Mouse (Mus musculus) midbrain, embryonic 10.5 days (tissue): ENCODE measurements around the gene Il33. TPM values are rescaled to one million over a fixed set of nuclear protein-coding genes. Genes with fewer than 3 reads are reported as not detected.

Experiments
- DNase-seq: peaks from one replicate; pipeline ENCODE4 v3.0.0-alpha.2; 2017; ENCODE audit warnings: low spot score
- H3K27ac ChIP-seq: fragments of 300-500 bp; sonication (generic); replicated peaks from 2 replicates; pipeline ENCODE4 v1.5.1; 2016; ENCODE audit warnings: mild to moderate bottlenecking
- H3K27me3 ChIP-seq: fragments of 300-500 bp; sonication (generic); 2 replicates; pipeline ENCODE4 v1.6.1; 2016; ENCODE audit warnings: low read depth, mild to moderate bottlenecking; ENCODE audit not compliant: poor library complexity, severe bottlenecking
- H3K36me3 ChIP-seq: fragments of 300-500 bp; sonication (generic); 2 replicates; pipeline ENCODE4 v1.6.1; 2016; ENCODE audit warnings: mild to moderate bottlenecking, moderate library complexity
- H3K4me1 ChIP-seq: fragments of 300-500 bp; sonication (generic); 2 replicates; pipeline ENCODE4 v1.6.1; 2016
- H3K4me3 ChIP-seq: fragments of 300-500 bp; sonication (generic); 2 replicates; pipeline ENCODE4 v1.5.1; 2016; ENCODE audit warnings: mild to moderate bottlenecking, moderate library complexity
- H3K9me3 ChIP-seq: fragments of 300-500 bp; sonication (generic); replicated peaks from 2 replicates; pipeline ENCODE4 v1.6.1; 2016; ENCODE audit warnings: mild to moderate bottlenecking
- WGBS: fragments of 180-500 bp; shearing (Covaris S2); methylation state at CpG from one replicate; pipeline ENCODE4 v1.1.7; 2016; 5-methylcytosine and 5-hydroxymethylcytosine counted together
- polyA plus RNA-seq: library from polyadenylated mRNA; unstranded; fragments of >200 nt; fragmentation: Nextera tagmentation; extraction: Ambion mirVana; gene quantifications from 2 replicates; pipeline ENCODE4 v1.2.1, GENCODE M21; 2016

Gene Il33
- polyA plus RNA-seq, 1 experiment from 2014 or later = 0.60 TPM

GRCm38 (mm10) chr19:29967960-29968359 lies 43.0 kb downstream of the Il33 start:
- Histone ChIP-seq H3K9me3 (peaks cover 18% of the 10 kb centered on the region; the same call in 1 of the 2 replicates), H3K4me1 (no peaks in the 10 kb centered on the region), H3K27ac (no peak overlapping the region), H3K4me3 (no peak overlapping the region), H3K36me3 (no peaks in the 10 kb centered on the region), H3K27me3 (no peaks in the 10 kb centered on the region)
- 95% methylated on average over 3 of the region's 3 CpGs for whole genome bisulfite sequencing
- DNase-seq = no peak

DNA sequence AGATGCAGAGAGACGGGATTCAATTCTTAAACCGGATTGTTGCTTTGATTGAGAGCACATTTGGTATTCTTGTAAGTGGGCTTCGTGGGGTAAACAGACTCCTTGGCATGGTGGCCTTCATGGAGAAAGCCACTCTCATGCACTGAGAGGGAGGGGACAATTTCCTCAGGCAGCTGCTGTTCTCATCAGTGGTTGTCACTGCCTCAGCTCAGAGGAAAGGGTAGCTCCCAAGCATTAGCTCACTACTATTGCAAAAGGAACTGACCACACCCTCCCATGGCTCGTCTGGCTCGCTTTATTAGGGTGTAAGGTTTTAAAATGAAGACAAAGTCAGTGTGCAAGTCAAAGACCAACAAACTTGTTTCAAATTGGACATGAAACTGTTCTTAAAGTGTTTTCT lies 48.5 kb downstream of the Il33 start:
- Histone ChIP-seq H3K27me3 (no peaks in the 10 kb centered on the region), H3K36me3 (no peaks in the 10 kb centered on the region), H3K4me1 (no peaks in the 10 kb centered on the region), H3K27ac (no peak overlapping the region), H3K4me3 (no peak overlapping the region), H3K9me3 (no peaks in the 10 kb centered on the region; the same call in 1 of the 2 replicates)
- 82% methylated on average over 5 of the region's 5 CpGs for WGBS
- DNase-seq = no peak

GRCm38 (mm10) chr19:29978847-29979246 lies 53.9 kb downstream of the Il33 start:
- Histone ChIP-seq H3K9me3 (no peaks in the 10 kb centered on the region; the same call in 1 of the 2 replicates), H3K4me1 (no peaks in the 10 kb centered on the region), H3K27ac (no peak overlapping the region), H3K27me3 (no peaks in the 10 kb centered on the region), H3K36me3 (no peaks in the 10 kb centered on the region), H3K4me3 (no peak overlapping the region)
- DNase-seq = no peak
- WGBS = 69% methylated on average over 2 of the region's 2 CpGs

DNA sequence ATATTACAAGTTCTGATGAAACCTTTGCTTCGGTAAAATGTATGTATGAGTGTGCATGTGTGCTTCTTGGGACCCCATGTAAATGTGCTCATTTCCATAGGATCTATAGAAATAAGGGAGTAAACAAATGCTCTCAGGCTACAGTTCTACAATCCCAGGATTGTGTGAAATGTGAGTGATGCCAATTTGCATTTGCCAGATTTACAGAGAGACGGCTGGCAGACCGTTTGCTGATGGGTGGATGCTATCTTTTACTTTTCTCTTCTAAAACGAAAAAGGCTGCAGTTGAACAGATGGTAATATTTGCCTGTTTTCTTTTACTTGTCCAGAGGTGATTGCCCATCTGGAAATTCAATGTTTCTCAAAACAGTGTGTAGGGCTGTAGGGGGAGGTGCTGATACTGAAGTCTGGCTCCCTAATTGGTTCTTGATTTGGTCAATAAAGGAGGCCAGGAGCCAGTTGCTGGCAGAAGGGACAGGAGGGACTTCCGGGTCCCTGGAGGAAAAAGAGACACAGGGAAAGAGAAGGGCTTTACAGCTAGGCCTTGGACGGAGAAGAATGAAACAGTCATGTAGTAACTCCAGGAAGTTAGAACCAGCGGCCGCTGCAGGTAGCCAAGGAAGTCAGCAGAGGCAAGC lies 54.7 kb downstream of the Il33 start:
- DNase-seq = no peak
- Histone ChIP-seq H3K36me3 (no peaks in the 10 kb centered on the region), H3K27me3 (no peaks in the 10 kb centered on the region), H3K27ac (no peak overlapping the region), H3K9me3 (no peaks in the 10 kb centered on the region; the same call in 1 of the 2 replicates), H3K4me3 (no peak overlapping the region), H3K4me1 (peaks cover 4% of the 10 kb centered on the region; the same call in 1 of the 2 replicates)
- WGBS = 87% methylated on average over 8 of the region's 8 CpGs

DNA sequence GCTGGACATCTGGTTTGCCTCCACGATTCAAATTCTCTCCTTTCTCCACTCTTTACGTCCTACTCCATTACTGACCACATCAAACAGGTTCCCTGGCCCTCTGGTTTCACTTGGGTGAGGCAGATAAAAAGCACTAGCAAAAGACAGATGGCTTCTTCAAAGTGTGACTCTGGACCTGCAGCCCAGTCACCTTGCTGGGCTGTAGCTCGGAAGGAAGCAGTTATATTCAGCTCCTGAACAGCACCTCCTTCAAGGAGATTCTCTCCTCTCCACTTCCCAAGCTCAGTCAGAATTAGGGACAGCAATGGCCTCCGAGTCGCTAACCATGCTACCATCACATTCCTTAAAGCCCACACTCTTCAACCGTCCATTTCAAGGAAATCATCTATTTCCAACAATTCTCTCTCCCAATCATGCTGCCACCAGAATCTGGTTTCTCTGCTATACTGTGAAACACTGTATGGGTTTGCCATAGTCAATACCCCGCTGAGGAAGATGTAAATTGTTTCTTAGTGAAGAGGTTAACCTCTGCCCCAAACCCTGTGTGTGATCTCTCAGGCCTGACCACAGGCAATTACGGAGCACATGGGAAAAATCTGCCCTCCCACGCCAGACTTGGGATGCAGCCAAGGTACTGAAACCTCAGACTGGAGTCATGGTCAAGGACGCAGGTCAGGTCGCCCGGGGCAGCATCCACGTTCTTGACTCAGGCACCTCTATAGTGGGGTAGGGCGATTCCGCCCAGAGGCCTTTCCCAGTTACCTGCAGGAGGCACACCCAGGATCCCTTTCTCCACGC lies 59.5 kb downstream of the Il33 start:
- H3K27ac ChIP-seq = no peak overlapping the region
- no peaks in the 10 kb centered on the region for H3K36me3 ChIP-seq
- DNase-seq = no peak
- H3K9me3 ChIP-seq = no peaks in the 10 kb centered on the region
- no peaks in the 10 kb centered on the region for H3K27me3 ChIP-seq
- peaks cover 7% of the 10 kb centered on the region; the same call in 1 of the 2 replicates for H3K4me1 ChIP-seq
- WGBS = 76% methylated on average over 16 of the region's 16 CpGs
- H3K4me3 ChIP-seq = no peak overlapping the region

DNA sequence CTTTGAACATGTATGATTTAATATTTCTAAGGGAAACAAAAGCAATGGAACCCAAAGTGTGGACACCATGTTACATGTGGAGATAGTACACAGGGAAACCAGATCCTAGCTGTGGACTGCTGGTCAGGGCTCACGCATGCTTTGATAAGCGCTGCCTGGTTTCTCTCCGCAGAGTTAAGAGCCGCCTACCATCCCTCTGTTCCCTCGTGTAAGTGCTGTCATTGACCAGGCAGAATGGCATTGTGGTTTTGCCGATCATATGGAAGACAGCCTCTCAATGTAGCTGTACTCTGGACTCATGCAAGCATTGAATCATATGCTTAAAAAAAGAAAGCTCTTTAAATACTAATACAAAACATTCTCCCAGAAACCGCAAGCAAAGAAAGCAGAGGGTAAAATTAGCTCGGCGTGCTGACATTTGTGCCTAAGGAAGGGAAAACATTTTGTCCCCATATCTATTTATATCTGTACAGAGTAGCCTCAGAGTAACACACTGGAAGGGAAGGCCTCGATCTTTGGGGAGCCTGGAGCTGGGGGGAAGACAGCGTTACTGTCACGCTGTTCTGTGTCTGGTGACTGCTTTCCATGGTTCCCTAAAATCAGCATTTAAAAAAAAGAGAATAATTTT lies 61.7 kb downstream of the Il33 start:
- Histone ChIP-seq H3K36me3 (no peaks in the 10 kb centered on the region), H3K27ac (no peak overlapping the region), H3K27me3 (no peaks in the 10 kb centered on the region), H3K4me3 (no peak overlapping the region), H3K4me1 (peaks cover 7% of the 10 kb centered on the region; the same call in 1 of the 2 replicates), H3K9me3 (no peaks in the 10 kb centered on the region)
- 92% methylated on average over 12 of the region's 12 CpGs for WGBS
- no peak for DNase-seq

DNA sequence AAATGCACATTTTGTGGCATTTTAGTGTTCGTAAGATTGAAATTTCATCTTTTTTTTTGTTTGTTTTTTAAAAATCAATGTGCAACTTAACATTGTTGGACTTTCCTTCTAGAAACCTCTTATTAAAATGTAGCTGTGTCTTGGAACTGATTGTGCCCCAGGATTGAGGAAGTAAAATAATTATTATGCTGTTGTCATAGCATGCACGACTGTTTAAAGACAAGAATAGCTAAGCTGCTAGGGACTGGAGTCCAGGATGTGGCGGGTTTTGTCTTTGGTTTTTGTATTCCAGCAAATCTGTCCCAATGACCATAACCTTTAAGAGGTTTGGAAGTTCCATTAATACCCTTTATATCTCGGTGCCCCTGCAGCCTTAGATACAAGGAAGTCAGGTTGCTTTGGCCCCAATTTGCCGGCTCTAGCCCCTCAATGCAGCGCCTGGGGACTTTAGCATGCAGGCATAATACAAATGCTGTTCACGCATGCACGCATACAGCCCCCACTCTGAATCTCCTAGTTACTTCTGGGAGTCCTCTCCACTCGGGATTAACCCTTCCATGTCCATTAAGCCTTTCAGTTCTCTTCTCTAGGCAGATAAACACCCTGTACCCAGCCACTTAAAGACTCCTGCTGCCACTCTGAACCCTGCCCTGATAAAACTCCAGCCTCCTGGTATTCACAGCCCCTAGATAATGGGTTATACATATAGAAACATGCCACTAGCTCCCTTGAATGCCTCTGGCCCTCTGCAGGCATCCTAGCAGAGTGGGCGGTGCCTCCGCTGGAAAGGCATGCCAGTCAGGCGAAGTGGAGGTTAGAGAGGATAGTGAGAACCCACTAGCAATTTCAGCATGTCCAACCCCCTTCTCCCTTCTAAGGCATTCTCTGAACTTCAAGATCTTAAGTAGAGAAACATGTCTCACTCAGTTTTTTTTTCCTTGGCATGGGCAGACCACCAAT lies 75.8 kb downstream of the Il33 start:
- no peak overlapping the region for H3K4me3 ChIP-seq
- 51% methylated on average over 12 of the region's 12 CpGs for WGBS
- no peaks in the 10 kb centered on the region for H3K9me3 ChIP-seq
- H3K4me1 ChIP-seq = peaks cover 11% of the 10 kb centered on the region
- H3K27me3 ChIP-seq = no peaks in the 10 kb centered on the region
- peak; percentile 15 for DNase-seq
- H3K36me3 ChIP-seq = no peaks in the 10 kb centered on the region
- 0 out of 2 replicates have a peak overlapping the region, but pooled peaks have one; percentile 14 for H3K27ac ChIP-seq

DNA sequence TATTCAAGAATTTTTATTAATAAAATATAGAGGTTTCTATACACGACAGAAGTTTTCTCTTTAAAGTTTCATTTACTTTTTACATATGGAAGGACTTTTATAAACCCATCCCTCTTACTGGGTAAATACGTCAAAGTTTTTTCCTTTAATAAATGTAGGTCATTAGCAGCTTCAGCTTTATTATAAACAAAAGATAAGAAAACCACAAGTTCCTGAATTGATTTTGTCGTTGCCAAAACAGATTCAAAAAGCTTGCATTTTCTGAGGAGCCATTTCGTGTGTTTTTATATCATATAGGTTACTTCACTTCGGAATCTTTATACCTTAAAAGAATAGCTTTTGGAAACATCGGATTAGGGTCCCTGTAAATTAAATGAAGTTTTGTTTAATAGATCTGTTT lies 76.6 kb downstream of the Il33 start:
- Histone ChIP-seq H3K4me1 (peaks cover 11% of the 10 kb centered on the region), H3K27me3 (no peaks in the 10 kb centered on the region), H3K27ac (no peak overlapping the region), H3K9me3 (no peaks in the 10 kb centered on the region), H3K4me3 (no peak overlapping the region), H3K36me3 (no peaks in the 10 kb centered on the region)
- 87% methylated on average over 6 of the region's 6 CpGs for WGBS
- no peak for DNase-seq

GRCm38 (mm10) chr19:30003621-30004020 lies 78.7 kb downstream of the Il33 start, which contains the start of gene Trpd52l3:
Gene Trpd52l3, plus strand, starts transcription at chr19:30003790.
- no peak for DNase-seq
- Histone ChIP-seq H3K9me3 (no peaks in the 10 kb centered on the region), H3K36me3 (no peaks in the 10 kb centered on the region), H3K27me3 (no peaks in the 10 kb centered on the region), H3K27ac (no peak within 1 kb of the TSS), H3K4me1 (peaks cover 11% of the 10 kb centered on the region), H3K4me3 (no peak within 1 kb of the TSS)
- WGBS = 92% methylated on average over 9 of the region's 9 CpGs

GRCm38 (mm10) chr19:30006371-30006770 lies 81.5 kb downstream of the Il33 start:
- Histone ChIP-seq H3K36me3 (no peaks in the 10 kb centered on the region), H3K27ac (no peak overlapping the region), H3K9me3 (no peaks in the 10 kb centered on the region), H3K27me3 (no peaks in the 10 kb centered on the region), H3K4me1 (no peaks in the 10 kb centered on the region), H3K4me3 (no peak overlapping the region)
- WGBS = 78% methylated on average over 3 of the region's 3 CpGs
- DNase-seq = no peak
